Mouse (Mus musculus) left cerebral cortex, postnatal 25 days (tissue): Measurements from ENCODE around the gene Gimap8. TPM values are rescaled to one million over a fixed set of nuclear protein-coding genes. Genes with fewer than 3 reads are reported as not detected.
"Not testable (repeated sequence)": the region's sequence is repeated elsewhere in the genome, so short reads cannot be mapped to it uniquely, and the experiment has no call there.

Experiments used
- DNase-seq, 2 experiments: peaks; one replicate each; pipeline ENCODE4 v3.0.0; 2022; ENCODE audit warnings: low spot score in 2 of 2, mixed read lengths in 1 of 2
- intact Hi-C: fragments of 180-260 bp; cut with DNase I; formaldehyde crosslinking; loops from one replicate; pipeline ENCODE4 v1.15.1; 2025
- total RNA-seq, 2 experiments: library from RNA; stranded (reverse); gene quantifications; 2 replicates each; pipeline ENCODE4 v1.2.3; 2021

Gimap8 gene
- total RNA-seq: 1 to 10 TPM in 1 of 2 experiments, under 1 TPM in 1; 0.46 to 1.2 TPM

DNA sequence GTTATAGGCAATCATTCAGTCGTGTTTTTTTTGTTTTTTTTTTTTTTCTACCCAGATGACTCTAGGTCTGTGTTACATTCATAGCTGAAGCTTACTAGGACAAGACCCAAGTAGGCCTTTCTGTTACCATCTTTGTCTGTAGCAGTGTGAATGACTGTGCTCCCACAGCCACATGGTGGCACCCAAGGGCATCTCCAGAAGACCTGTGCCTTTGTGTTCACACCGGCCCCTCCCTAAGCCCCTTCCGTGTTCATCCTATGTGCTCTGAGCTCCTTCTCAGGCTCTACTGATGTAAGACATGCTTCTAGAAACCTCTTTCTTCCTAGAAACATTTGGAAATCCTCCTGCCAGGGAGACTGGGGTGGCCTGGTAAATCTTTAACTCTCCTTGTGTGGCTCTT is at the start of gene Gimap8:
TSS of gene Gimap8 (plus strand) at position 240 of the 400 bp plus-strand sequence.
- intact Hi-C loops: loop anchor here (2.0 to 5.0 kb wide), 2 partner anchors 310 to 468 kb away; no protein-coding TSS in a partner anchor
- DNase-seq: no peak

DNA sequence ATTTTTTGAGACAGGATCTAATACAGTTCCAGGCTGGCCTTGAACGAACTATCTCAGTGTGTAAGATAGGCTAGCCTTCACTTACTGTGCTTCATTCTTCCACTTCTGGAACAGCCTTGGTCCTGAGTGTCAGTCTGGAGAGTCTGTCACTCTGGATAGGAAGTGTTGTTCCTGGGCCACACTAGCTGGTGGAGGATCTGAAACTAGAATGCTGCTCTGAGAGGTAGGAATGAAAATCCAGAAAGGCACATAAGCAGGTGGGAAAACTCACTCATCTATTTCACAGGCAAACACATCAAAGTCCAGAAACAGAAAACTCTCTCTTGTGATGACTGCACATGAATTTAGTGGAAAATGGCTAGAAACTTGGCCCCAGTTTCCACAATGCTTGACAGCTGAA is 46.4 kb upstream of the Gimap8 start:
- intact Hi-C loops: loop anchor here (2.0 kb wide), 1 partner anchor 26 kb away; the partner anchor contains the start of gene AI854703
- no peak for DNase-seq

DNA sequence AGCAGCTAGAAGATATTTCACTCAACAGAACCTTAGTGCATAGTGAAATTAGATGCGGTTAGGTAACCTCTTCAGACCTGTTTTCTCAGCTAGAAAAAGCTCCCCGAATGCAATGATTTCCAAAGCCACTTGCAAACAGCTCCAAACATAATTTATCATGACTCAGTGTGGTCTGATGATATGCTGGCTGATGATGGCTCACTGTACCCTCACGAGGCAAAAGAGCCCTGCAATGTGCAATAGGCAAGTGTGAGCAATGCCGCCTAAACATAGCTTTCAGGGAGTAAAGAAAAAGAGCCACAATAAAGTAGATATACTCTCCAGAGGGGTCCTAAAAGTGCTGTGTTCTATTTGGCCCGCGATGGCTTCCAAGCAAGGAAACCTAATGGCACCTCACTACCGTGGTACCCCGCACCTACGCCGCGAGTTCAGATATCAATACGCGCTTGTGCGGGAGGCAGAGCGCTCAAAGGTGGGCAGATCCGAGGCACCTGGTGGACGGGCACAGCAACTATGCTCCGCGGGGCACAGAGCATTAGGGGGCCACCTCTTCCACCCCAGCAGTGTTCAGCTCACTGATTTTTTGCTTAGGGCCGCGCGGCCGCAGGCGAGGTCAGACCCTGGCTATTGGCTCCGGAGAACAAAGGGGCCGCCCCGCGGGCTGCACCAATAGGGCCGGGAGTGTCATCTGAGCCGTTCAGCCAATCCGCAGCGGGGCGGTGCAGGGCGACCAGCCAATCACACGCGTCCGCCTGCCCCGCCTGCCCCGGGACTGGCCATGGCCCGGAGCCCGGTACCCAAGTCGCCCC is 45.6 kb upstream of the Gimap8 start, which contains the start of gene Zfp775:
TSS of gene Zfp775 (plus strand) at position 793 of the 809 bp plus-strand sequence.
- intact Hi-C loops: loop anchor here (2.0 kb wide), 1 partner anchor 25 kb away; the partner anchor contains the start of gene AI854703
- peak; percentile 96 to 97 for DNase-seq

- DNase-seq: peak; percentile 43 to 74
- intact Hi-C loops: no loop called here
These were observed 44.8 kb upstream of the Gimap8 start for GRCm38 (mm10) chr6:48602080-48602741.

GRCm38 (mm10) chr6:48608124-48608523 is 38.9 kb upstream of the Gimap8 start:
- intact Hi-C loops: no loop called here
- DNase-seq: no peak

GRCm38 (mm10) chr6:48609512-48609911 is 37.5 kb upstream of the Gimap8 start:
- intact Hi-C loops: no loop called here
- no peak for DNase-seq

DNA sequence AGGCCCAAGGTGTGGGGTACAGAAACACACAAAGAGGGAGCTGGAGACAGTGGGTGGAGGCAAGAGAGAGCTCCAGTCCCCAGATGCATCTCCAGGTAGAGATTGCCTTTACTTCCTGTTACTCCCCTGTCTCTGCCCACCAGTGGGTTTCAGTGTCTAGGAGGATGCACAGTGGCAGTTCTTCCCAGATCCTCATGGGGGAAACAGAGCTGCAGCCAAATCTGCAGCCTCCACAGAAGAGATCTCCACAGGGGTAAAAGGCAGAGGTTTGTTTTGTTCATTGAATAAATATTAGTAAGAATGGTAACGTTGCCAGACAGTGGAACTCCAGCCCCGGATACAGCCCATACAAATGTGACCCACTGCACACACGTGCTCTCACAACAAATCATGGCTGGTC is 36.4 kb upstream of the Gimap8 start:
- DNase-seq: no peak
- intact Hi-C loops: no loop called here

GRCm38 (mm10) chr6:48613464-48613863 is 33.6 kb upstream of the Gimap8 start:
- intact Hi-C loops: no loop called here
- no peak for DNase-seq

GRCm38 (mm10) chr6:48614756-48615155 is 32.3 kb upstream of the Gimap8 start:
- intact Hi-C loops: no loop called here
- DNase-seq: no peak

- DNase-seq: no peak
- intact Hi-C loops: no loop called here
These were observed 27.0 kb upstream of the Gimap8 start for GRCm38 (mm10) chr6:48620031-48620430.

GRCm38 (mm10) chr6:48622186-48622843 is 24.7 kb upstream of the Gimap8 start:
- DNase-seq, intact Hi-C loops: not testable (repeated sequence)

GRCm38 (mm10) chr6:48623460-48623859 is 23.6 kb upstream of the Gimap8 start:
- intact Hi-C loops: no loop called here
- DNase-seq: no peak

- DNase-seq: peak in 1 of 2 experiments; percentile 12
- intact Hi-C loops: loop anchor here (2.0 to 5.0 kb wide), 3 partner anchors 26 to 69 kb away; partner anchors contain the start of genes Gm44965 and Repin1
These were observed 20.6 kb upstream of the Gimap8 start, which contains the start of gene AI854703 for GRCm38 (mm10) chr6:48626464-48626863. Gene AI854703, plus strand, starts transcription at chr6:48626764.

- intact Hi-C loops: loop anchor here (2.0 to 5.0 kb wide), 3 partner anchors 26 to 70 kb away; partner anchors contain the start of genes Gm44965 and Repin1
- DNase-seq: peak; percentile 74
These were observed 20.1 kb upstream of the Gimap8 start for GRCm38 (mm10) chr6:48626984-48627383.

GRCm38 (mm10) chr6:48627511-48627924 is 19.5 kb upstream of the Gimap8 start:
- peak in 1 of 2 experiments; percentile 32 for DNase-seq
- intact Hi-C loops: loop anchor here (2.0 to 5.0 kb wide), 3 partner anchors 27 to 70 kb away; partner anchors contain the start of genes Gm44965 and Repin1

DNA sequence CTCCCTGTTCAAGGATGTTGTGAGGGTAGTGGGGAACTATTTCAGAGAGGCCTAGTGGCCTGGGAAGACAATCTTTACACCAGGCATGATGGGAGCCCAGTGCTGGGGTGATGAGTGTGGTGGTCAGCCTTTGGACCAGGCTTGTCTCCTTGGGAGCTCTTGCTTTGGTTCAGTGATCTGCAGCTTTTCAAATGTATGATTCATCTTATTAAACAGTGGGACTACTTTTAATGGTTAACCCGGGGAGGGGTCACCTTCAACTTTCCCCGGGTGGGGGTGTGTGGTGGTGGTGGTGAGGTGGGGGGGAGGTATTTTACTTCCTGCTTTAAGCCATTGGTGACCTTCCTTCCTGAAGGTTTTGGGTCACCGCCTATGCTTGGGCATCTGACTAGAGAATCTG is 18.7 kb upstream of the Gimap8 start:
- intact Hi-C loops: loop anchor here (5.0 kb wide), 2 partner anchors 36 to 71 kb away; partner anchors contain the start of genes Gm44965 and Repin1
- DNase-seq: no peak

DNA sequence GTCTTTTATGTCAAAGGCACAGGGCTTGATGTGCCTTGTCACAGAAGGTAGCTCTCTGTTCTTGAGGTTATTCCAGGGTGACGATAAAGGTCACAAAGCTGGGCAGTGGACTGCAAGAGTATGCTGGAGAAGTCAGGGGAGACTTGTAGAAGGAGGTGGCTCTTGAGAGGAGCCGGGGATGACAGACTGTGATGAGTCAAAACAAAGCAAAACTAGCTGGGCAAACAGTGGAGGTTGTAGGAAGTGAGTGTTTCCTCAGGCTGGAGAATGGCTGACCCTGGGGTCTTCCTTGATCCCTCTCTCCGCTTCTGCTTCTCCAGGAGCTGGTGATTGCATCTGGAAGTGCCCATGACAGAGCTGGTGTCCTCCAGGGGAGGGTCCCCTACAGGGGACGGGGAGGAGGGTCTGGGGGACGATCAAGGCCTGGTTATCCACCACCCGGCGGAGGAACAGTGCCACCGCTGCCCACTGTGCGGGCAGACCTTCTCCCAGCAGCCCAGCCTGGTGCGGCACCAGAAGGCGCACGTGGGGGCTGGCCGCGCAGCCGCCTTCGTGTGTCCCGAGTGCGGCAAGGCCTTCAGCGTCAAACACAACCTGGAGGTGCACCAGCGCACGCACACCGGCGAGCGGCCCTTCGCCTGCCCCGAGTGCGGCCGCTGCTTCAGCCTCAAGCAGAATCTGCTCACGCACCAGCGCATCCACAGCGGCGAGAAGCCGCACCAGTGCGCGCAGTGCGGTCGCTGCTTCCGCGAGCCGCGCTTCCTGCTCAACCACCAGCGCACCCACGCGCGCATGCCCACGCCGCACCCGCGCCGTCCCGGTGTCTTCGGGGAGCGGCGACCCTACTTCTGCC is 18.0 kb upstream of the Gimap8 start:
- intact Hi-C loops: loop anchor here (5.0 kb wide), 2 partner anchors 37 to 72 kb away; partner anchors contain the start of genes Gm44965 and Repin1
- peak; percentile 55 to 75 for DNase-seq

GRCm38 (mm10) chr6:48629661-48630034 is 17.4 kb upstream of the Gimap8 start:
- intact Hi-C loops: loop anchor here (5.0 kb wide), 2 partner anchors 37 to 72 kb away; partner anchors contain the start of genes Gm44965 and Repin1
- DNase-seq: no peak
